Mouse (Mus musculus) lung, postnatal 0 days (tissue): Measurements from ENCODE around the gene Rnf215.

Source experiments
- CTCF ChIP-seq: IDR thresholded peaks from 2 replicates; pipeline ENCODE4 v1.5.1; 2016; ENCODE audit warnings: antibody characterized with exemption, mild to moderate bottlenecking
- EP300 ChIP-seq: IDR thresholded peaks from 2 replicates; pipeline ENCODE4 v1.6.1; 2016; ENCODE audit warnings: antibody characterized with exemption, mild to moderate bottlenecking, control low read depth

DNA sequence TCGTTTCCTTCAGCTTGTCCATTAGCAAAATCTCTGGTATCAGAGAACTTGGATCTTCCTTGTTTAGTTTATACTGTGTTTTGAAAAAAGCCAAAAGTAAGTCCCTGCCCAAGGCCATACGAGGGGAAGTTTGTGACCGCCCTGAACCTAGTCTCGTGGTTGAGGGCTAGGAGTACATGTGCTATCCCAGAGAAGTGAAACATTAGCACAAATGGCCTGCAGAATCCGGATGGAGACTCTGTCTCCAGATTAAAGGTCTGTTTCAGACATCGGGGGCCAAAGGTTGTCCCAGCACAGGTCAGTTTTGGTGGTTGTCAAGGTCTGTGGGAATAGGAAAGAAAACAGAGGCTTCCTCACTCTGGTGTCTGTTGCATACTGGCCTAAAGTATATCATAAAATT lies 54.2 kb downstream of the Rnf215 start:
- no peak for TF ChIP-seq CTCF
- no peak for TF ChIP-seq EP300
